ENCODE assay signal across 8 mouse cellular contexts in genomic region chr5:71095180-71095579, GRCm38 (mm10). TPM values are rescaled to one million over a fixed set of nuclear protein-coding genes. Genes with fewer than 3 reads are reported as not detected.
DNase-seq lines count a peak whose midpoint lies in the region; ATAC-seq lines count a peak whose summit lies in the region.

No protein-coding gene starts in this region.

- H3K4me3 ChIP-seq in hindbrain, embryonic 16.5 days (ENCODE audit: low read length) = peak overlapping the region; percentile 78
- H3K4me3 ChIP-seq in limb, embryonic 11.5 days (ENCODE audit: low read depth, low read length) = peak overlapping the region; percentile 51

- peak; percentile 47 for DNase-seq in layer of hippocampus, adult 11-12 months (ENCODE audit: low spot score)
- DNase-seq in layer of hippocampus, adult 9-10 months (ENCODE audit: low spot score) = no peak
- DNase-seq in embryo, embryonic 9.5 days (ENCODE audit: extremely low spot score) = peak; percentile 55
- DNase-seq in limb, embryonic 11.5 days (ENCODE audit: low spot score) = peak; percentile 57
- peak; percentile 20 for DNase-seq in retina, postnatal 7 days (ENCODE audit: low read depth, low spot score)
- DNase-seq in spleen, postnatal 14 days (ENCODE audit: low spot score in 2 of 2) = no peak

- H3K27ac ChIP-seq in hindbrain, embryonic 16.5 days (ENCODE audit: low read depth, low read length) = peak overlapping the region; percentile 93
- H3K27ac ChIP-seq in limb, embryonic 11.5 days (replicated peaks; ENCODE audit: low read depth, low read length) = no peak overlapping the region

- ATAC-seq in hindbrain, embryonic 16.5 days = peak; percentile 68
- peak; percentile 31; the same call in 1 of the 2 replicates for ATAC-seq in limb, embryonic 11.5 days (ENCODE audit: insufficient number of reproducible peaks, low FRiP score, low TSS enrichment, low read depth)
- ATAC-seq in inflammation-experienced regulatory T-cells, adult 6 months = no peak

- no peaks in the 10 kb centered on the region for H3K36me3 ChIP-seq in hindbrain, embryonic 16.5 days (ENCODE audit: control insufficient read depth, insufficient read depth, low read length)
- no peaks in the 10 kb centered on the region for H3K36me3 ChIP-seq in limb, embryonic 11.5 days (ENCODE audit: control insufficient read depth, insufficient read depth, low read length)

- peak overlapping the region; percentile 97 for H3K9ac ChIP-seq in hindbrain, embryonic 16.5 days (ENCODE audit: low read depth, low read length)
- no peak overlapping the region for H3K9ac ChIP-seq in limb, embryonic 11.5 days (ENCODE audit: low read length)

- H3K27me3 ChIP-seq in hindbrain, embryonic 16.5 days (replicated peaks; ENCODE audit: control insufficient read depth, insufficient read depth, low read length) = no peaks in the 10 kb centered on the region
- no peaks in the 10 kb centered on the region for H3K27me3 ChIP-seq in limb, embryonic 11.5 days (ENCODE audit: control insufficient read depth, insufficient read depth, low read length)

- 0% methylated on average over 19 of the region's 19 CpGs for WGBS in hindbrain, embryonic 16.5 days
- under 1% methylated on average over 19 of the region's 19 CpGs for whole genome bisulfite sequencing in limb, embryonic 11.5 days

- H3K4me1 ChIP-seq in hindbrain, embryonic 16.5 days (ENCODE audit: control insufficient read depth, insufficient read depth, low read depth, low read length) = peaks cover 4% of the 10 kb centered on the region; the same call in 1 of the 2 replicates
- no peaks in the 10 kb centered on the region for H3K4me1 ChIP-seq in limb, embryonic 11.5 days (ENCODE audit: control insufficient read depth, insufficient read depth, low read length)

- peak overlapping the region; percentile 79 for H3K4me2 ChIP-seq in hindbrain, embryonic 16.5 days (ENCODE audit: low read length)
- H3K4me2 ChIP-seq in limb, embryonic 11.5 days (ENCODE audit: low read depth, severe bottlenecking) = peak overlapping the region; percentile 93

- no peaks in the 10 kb centered on the region for H3K9me3 ChIP-seq in hindbrain, embryonic 16.5 days (ENCODE audit: control insufficient read depth, low read length)
- H3K9me3 ChIP-seq in limb, embryonic 11.5 days (ENCODE audit: control insufficient read depth, low read length) = no peaks in the 10 kb centered on the region

RNA-seq across cellular contexts. Expression of gene Gabra2, which starts 0.5 kb away (rescaled TPM):
- 52.8 and 62.9 TPM in 2 replicates for polyA plus RNA-seq in hindbrain, embryonic 16.5 days (2015; fragmentation: Nextera tagmentation; extraction: Ambion mirVana)
- polyA plus RNA-seq in limb, embryonic 11.5 days (2014; fragmentation: Nextera tagmentation; extraction: Ambion mirVana) = 0.57 and 1.5 TPM in 2 replicates
- polyA plus RNA-seq in inflammation-experienced regulatory T-cells, adult 6 months (2017; shearing (Covaris generic)) = under 1 TPM in 1 of 3 experiments, not detected in 2; 0.08 TPM

Comparison
In these comparisons a context has a peak if more than half of its experiments do, and no peak if none do; other contexts are left out.
1. DNase-seq: peak in layer of hippocampus, adult 11-12 months (single experiment), embryo, embryonic 9.5 days (single experiment), limb, embryonic 11.5 days (single experiment) and retina, postnatal 7 days (single experiment); none in layer of hippocampus, adult 9-10 months (single experiment) and spleen, postnatal 14 days (0 of 2).
2. RNA of gene Gabra2, which starts 0.5 kb away (polyA plus RNA-seq): 52.8 to 62.9 TPM in hindbrain, embryonic 16.5 days; 0.57 to 1.5 TPM in limb, embryonic 11.5 days and 0.08 TPM in inflammation-experienced regulatory T-cells, adult 6 months; every median in the first group is over 10 times any median in the second.